Mouse (Mus musculus) WW6 (cell line): ENCODE results near the gene Kcnv2.

ENCODE experiments used
- DNase-seq: peaks from one replicate; pipeline ENCODE4 v3.0.0-alpha.2; 2013; ENCODE audit warnings: low read depth, low spot score

Gene Kcnv2

GRCm38 (mm10) chr19:27364521-27364931 is 42.1 kb downstream of the Kcnv2 start:
- DNase-seq, result no peak

- no peak for DNase-seq
These were observed 43.8 kb downstream of the Kcnv2 start for GRCm38 (mm10) chr19:27366113-27366746.

- DNase-seq, result no peak
These were observed 47.2 kb downstream of the Kcnv2 start for GRCm38 (mm10) chr19:27369461-27370135.

- no peak for DNase-seq
These were observed 47.8 kb downstream of the Kcnv2 start for GRCm38 (mm10) chr19:27370174-27370573.

DNA sequence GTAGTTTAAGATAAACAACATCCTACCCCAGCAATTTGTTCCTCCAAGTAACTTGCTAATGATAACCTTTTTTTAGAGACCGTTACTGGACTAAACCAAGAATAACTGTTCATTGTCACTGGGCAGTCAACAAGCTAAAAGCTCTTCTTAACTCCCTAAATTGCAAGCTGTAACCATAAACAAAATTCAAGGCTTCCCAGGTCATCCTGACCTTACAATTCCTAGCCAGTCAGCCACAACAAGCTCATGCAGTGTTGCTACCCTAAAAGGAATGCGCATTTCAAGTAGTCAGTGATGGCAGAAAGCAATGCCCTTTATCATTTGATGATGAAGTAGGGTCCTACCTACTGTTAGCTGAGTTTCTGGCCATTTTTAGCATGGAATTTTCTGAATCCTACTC is 48.4 kb downstream of the Kcnv2 start:
- DNase-seq, result no peak

DNA sequence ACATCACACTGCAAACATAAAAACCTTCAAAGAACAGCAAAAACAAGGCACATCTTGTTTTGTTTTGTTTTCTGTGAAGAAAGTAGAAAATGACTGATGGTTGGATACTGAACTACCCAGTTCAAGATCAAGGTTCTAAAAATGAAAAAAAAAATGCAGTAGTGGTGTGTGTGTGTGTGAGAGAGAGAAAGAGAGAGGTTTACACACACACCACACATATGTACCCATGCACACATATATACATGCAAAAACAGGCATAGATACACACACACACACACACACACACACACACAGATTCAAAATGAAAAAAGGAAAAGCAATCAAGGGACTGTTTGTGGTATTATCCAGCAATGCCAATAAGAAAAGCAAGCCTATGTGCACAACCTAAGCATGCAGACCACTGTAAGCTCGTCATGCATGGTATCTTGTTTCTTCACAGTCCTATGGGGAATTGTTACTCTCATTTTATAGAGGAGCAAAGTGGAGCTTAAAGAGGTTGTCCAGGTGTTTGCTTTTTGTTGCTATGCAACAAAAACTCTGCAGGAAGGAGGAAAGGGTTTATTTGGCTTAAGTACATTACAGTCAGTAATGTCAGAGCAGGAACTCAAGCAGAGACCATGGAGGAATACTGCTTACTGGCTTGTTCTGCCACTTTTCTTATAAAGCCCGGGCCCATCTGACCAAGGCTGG is 57.5 kb downstream of the Kcnv2 start:
- no peak for DNase-seq

DNA sequence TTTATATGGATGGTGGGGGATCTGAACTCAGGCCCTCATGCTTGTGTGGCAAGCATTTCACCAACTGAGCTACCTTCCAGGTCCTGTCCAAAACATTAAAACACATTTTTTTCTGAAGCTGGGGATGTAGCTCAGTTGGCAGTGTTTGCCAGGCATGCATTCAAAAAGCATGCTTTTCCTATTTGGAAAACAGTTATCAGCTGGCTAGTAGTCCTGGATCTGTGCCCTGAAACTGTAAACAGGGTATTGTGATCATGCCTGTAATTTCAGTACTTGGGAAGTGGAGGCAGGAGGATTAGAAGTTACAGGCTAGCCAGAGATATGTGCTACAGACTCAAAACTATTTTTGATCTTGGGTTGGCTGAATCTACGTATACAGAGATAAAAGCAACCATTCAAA is 59.7 kb downstream of the Kcnv2 start:
- no peak for DNase-seq

- DNase-seq, result no peak
These were observed 60.9 kb downstream of the Kcnv2 start for GRCm38 (mm10) chr19:27383266-27383665.

- DNase-seq, result no peak
These were observed 62.9 kb downstream of the Kcnv2 start for GRCm38 (mm10) chr19:27385304-27385703.
